Mouse (Mus musculus) gastrocnemius, adult 18-20 months (tissue): ENCODE measurements at regions not wholly inside any gene's neighbourhood (a gene's known extent, or its start where the extent isn't known, plus 50 kb on each side); places are given as distances from the start of the nearest gene placed in this dataset.

Experiments
- DNase-seq: peaks from one replicate; pipeline ENCODE4 v3.0.0; 2021; ENCODE audit warnings: low spot score

- peak; percentile 66 for DNase-seq
Observed at GRCm38 (mm10) chr1:90502771-90503540, 99.8 kb upstream of the Cops8 start.

- DNase-seq, result no peak
Observed at GRCm38 (mm10) chr1:90504583-90505080, 98.1 kb upstream of the Cops8 start.

GRCm38 (mm10) chr1:90505599-90505998, 97.2 kb upstream of the Cops8 start:
- no peak for DNase-seq

- peak; percentile 55 for DNase-seq
Observed at GRCm38 (mm10) chr1:90506582-90506981, 96.2 kb upstream of the Cops8 start.

GRCm38 (mm10) chr1:90509371-90509770, 93.4 kb upstream of the Cops8 start:
- peak; percentile 49 for DNase-seq

- DNase-seq, result peak; percentile 58
Observed at GRCm38 (mm10) chr1:90513442-90514070, 89.2 kb upstream of the Cops8 start.

- peak; percentile 62 for DNase-seq
Observed at GRCm38 (mm10) chr1:90514176-90514575, 88.6 kb upstream of the Cops8 start.

GRCm38 (mm10) chr1:90518584-90519265, 84.1 kb upstream of the Cops8 start:
- DNase-seq, result no peak

- no peak for DNase-seq
Observed at GRCm38 (mm10) chr1:90519284-90520275, 83.2 kb upstream of the Cops8 start.

- DNase-seq, result peak; percentile 81
Observed at GRCm38 (mm10) chr1:90522294-90522693, 80.5 kb upstream of the Cops8 start.

GRCm38 (mm10) chr1:90524641-90525220, 78.0 kb upstream of the Cops8 start:
- DNase-seq, result no peak

- DNase-seq, result no peak
Observed at GRCm38 (mm10) chr1:90526311-90526710, 76.5 kb upstream of the Cops8 start.

GRCm38 (mm10) chr1:90527947-90528717, 74.6 kb upstream of the Cops8 start:
- DNase-seq, result no peak

GRCm38 (mm10) chr1:90533481-90533880, 69.3 kb upstream of the Cops8 start:
- no peak for DNase-seq

GRCm38 (mm10) chr1:90536105-90536504, 66.7 kb upstream of the Cops8 start:
- no peak for DNase-seq

- no peak for DNase-seq
Observed at GRCm38 (mm10) chr1:90543801-90544795, 58.7 kb upstream of the Cops8 start.

GRCm38 (mm10) chr1:90544821-90545536, 57.8 kb upstream of the Cops8 start:
- DNase-seq, result no peak

- no peak for DNase-seq
Observed at GRCm38 (mm10) chr1:90552644-90553043, 50.1 kb upstream of the Cops8 start.
